Mouse (Mus musculus) olfactory bulb, adult 2 months (tissue): ENCODE measurements around the gene Rab31.

Experiments used
- CTCF ChIP-seq: fragments of 200-500 bp; IDR thresholded peaks from 2 replicates; pipeline ENCODE4 v1.5.1; 2012; ENCODE audit warnings: low read depth, mild to moderate bottlenecking, low read length, moderate library complexity; ENCODE audit not compliant: insufficient read depth
- POLR2A ChIP-seq: fragments of 200-500 bp; IDR thresholded peaks from 2 replicates; pipeline ENCODE4 v1.6.1; 2012; ENCODE audit warnings: mild to moderate bottlenecking, low read depth, low read length, moderate library complexity; ENCODE audit not compliant: insufficient read depth

GRCm38 (mm10) chr17:65606014-65606413 is 166.5 kb downstream of the Rab31 start:
- TF ChIP-seq CTCF (no peak), POLR2A (no peak)
